Mouse (Mus musculus): ENCODE measurements at regions not wholly inside any gene's neighbourhood (a gene's known extent, or its start where the extent isn't known, plus 50 kb on each side); places are given as distances from the start of the nearest gene placed in this dataset.

DNA sequence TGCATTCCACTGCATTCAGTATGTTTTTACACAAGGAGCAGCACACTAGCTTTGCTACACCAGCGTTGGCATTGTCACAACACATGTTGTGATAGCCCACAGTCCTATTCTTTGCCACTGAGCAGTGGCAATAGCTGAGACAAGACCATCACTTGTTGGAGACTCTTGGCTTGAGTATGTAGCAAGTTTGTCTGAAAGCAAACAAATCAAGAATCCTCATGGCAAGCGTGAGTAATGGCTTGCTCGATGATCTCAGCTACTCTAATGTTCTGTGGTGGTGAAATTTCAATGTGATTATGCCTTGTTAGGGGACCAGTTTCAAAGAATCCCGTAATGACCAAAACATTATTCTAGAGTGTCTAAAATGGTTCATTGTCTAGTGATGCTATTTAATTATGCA is 1030.6 kb downstream of the Tecrl start:
- 82% methylated on average over 4 of the region's 4 CpGs for WGBS
- Histone ChIP-seq H3K36me3 (ENCODE audit: control insufficient read depth, insufficient read depth, low read length) (no peaks in the 10 kb centered on the region), H3K27me3 (replicated peaks; ENCODE audit: control insufficient read depth, insufficient read depth, low read length) (no peaks in the 10 kb centered on the region), H3K9me3 (ENCODE audit: control insufficient read depth, low read length) (no peaks in the 10 kb centered on the region), H3K4me2 (ENCODE audit: low read depth, low read length) (no peak overlapping the region), H3K27ac (ENCODE audit: low read length) (no peak overlapping the region), H3K4me3 (ENCODE audit: low read length) (no peak overlapping the region), H3K4me1 (ENCODE audit: control insufficient read depth, insufficient read depth, low read length) (no peaks in the 10 kb centered on the region), H3K9ac (ENCODE audit: low read depth, low read length) (no peak overlapping the region)
- ATAC-seq, result no peak

DNA sequence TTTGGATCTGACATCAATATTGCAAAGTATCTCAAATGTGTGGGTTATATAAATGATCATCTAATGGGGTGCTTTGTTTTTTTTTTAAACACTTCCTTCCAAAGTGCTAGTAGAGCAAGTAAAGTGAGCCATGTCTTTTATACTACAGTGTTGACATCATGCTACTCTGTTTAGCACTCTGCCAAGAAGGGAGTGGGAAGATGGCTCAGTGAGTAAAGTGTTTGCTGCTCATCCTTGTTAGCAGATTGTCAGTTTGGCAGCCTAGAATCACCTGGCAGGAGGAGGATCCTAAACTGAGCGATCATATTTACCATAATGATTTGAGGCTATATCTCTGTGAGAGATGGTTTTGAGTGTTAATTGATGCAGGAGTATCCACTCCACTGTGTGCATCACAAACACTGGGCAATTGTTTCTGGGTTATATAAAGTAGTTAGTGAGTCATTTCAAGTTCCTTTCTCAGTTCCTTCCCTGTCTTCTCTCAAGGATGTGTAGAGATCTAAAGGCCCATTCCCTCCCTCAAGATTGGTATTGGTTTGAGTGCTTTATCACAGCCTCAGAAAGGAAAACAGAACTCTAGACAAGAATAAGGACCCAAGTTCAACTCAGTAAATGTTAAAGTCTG is 1035.2 kb downstream of the Tecrl start:
- Histone ChIP-seq H3K27ac (ENCODE audit: low read length) (no peak overlapping the region), H3K4me1 (ENCODE audit: control insufficient read depth, insufficient read depth, low read length) (no peaks in the 10 kb centered on the region), H3K9ac (ENCODE audit: low read depth, low read length) (no peak overlapping the region), H3K36me3 (ENCODE audit: control insufficient read depth, insufficient read depth, low read length) (no peaks in the 10 kb centered on the region), H3K4me2 (ENCODE audit: low read depth, low read length) (no peak overlapping the region), H3K4me3 (ENCODE audit: low read length) (no peak overlapping the region), H3K9me3 (ENCODE audit: control insufficient read depth, low read length) (no peaks in the 10 kb centered on the region), H3K27me3 (replicated peaks; ENCODE audit: control insufficient read depth, insufficient read depth, low read length) (no peaks in the 10 kb centered on the region)
- ATAC-seq, result no peak
- WGBS, result 94% methylated on average over 1 of the region's 1 CpGs

DNA sequence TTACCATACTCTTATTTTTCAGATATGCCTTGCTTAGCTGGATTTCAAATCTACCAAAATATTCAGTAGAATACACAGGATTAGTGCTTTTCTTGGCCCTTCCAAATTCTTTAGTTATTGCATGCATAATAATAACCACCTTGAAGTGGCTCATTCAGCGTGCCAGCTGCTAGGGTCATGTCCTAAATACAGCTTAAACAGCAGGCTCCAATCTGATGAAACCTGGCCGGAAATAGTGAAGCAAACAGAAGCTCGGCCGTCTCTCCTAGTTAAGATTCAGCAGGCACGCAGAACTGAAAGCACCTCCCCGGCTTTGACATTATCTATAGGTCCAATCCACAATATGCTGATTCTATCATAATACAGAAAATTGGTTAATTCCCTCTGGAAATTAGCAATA is 1042.9 kb downstream of the Tecrl start:
- H3K9me3 ChIP-seq (ENCODE audit: control insufficient read depth, low read length), result no peaks in the 10 kb centered on the region
- WGBS, result 41% methylated on average over 6 of the region's 6 CpGs
- no peak overlapping the region for H3K4me2 ChIP-seq (ENCODE audit: low read depth, low read length)
- H3K36me3 ChIP-seq (ENCODE audit: control insufficient read depth, insufficient read depth, low read length), result no peaks in the 10 kb centered on the region
- H3K27me3 ChIP-seq (replicated peaks; ENCODE audit: control insufficient read depth, insufficient read depth, low read length), result no peaks in the 10 kb centered on the region
- H3K27ac ChIP-seq (ENCODE audit: low read length), result no peak overlapping the region
- H3K4me1 ChIP-seq (ENCODE audit: control insufficient read depth, insufficient read depth, low read length), result no peaks in the 10 kb centered on the region
- no peak overlapping the region for H3K4me3 ChIP-seq (ENCODE audit: low read length)
- ATAC-seq, result no peak
- H3K9ac ChIP-seq (ENCODE audit: low read depth, low read length), result no peak overlapping the region

DNA sequence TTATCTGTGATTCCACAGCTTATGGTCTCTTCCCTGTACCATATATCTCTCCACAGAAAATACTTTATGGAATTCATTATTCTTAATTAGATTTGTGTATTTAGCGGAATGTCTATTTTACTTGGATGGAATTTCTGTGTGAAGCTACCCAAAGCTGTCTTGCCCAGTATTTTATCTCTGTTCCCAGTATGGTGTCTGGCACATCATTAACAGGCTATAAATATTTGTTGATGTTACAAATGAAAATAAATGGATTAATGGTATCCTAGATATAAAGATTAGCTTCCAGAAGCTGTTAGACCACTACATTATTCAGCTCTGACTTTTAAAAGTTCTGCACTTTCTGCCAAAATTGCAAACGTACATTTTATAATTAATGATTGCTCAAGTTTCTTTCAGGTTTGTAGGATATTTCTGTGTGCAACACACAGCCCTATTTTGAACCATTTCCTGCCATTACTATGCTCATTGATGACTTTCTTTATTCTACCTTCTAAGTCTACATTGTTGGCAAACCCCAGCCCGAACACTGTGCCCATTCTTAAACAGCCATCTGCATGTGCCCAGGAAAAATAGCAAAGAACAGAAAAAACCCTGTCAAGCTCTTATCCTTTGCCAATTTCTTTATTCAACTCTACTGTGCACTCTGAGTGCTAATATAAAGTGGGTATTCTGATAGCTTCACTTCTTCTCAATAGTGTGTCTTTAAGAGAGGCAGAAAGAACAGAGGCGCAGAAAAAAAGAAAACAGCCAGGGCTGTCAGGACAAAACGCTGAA is 1066.7 kb downstream of the Tecrl start:
- ATAC-seq, result no peak
- Histone ChIP-seq H3K9me3 (ENCODE audit: control insufficient read depth, low read length) (no peaks in the 10 kb centered on the region), H3K4me2 (ENCODE audit: low read depth, low read length) (no peak overlapping the region), H3K27me3 (replicated peaks; ENCODE audit: control insufficient read depth, insufficient read depth, low read length) (no peaks in the 10 kb centered on the region), H3K9ac (ENCODE audit: low read depth, low read length) (no peak overlapping the region), H3K4me1 (ENCODE audit: control insufficient read depth, insufficient read depth, low read length) (no peaks in the 10 kb centered on the region), H3K27ac (ENCODE audit: low read length) (no peak overlapping the region), H3K4me3 (ENCODE audit: low read length) (no peak overlapping the region), H3K36me3 (ENCODE audit: control insufficient read depth, insufficient read depth, low read length) (no peaks in the 10 kb centered on the region)
- 68% methylated on average over 5 of the region's 5 CpGs for WGBS

DNA sequence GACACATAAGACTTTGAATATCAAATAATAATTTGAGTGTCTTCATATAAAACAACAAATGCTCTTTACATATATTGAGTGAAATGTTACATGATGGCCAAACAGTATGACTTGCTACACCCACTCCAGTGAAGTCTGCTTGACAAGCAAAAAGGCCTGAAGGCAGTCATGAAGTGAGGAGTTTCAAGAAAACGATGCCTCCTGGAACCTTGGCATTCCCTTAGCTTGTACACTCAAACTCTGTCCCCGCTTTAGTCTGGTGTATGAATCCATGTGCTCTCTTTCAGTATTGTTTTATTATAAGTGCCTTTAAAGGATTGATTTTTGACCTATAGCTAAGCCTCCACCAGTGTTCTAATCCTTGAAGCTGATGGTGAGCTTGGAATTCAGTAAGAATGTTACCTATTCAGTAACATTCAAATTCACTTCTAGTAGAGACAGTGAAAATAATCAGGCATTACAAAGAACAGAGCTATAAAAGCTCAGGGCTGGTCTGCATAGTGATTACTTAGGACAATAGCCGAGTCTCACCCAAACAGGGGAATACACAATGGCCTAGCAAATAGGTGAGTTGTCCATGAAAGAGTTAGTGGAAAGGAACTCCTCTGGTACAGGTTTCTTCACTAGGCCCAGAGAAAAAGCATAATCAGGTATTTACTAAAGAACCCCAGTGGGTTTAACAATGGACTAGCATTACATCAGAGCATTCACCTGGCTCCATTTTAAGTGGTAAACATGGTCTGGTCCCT is 1101.5 kb downstream of the Tecrl start:
- Histone ChIP-seq H3K4me1 (ENCODE audit: control insufficient read depth, insufficient read depth, low read length) (no peaks in the 10 kb centered on the region), H3K9ac (ENCODE audit: low read depth, low read length) (no peak overlapping the region), H3K4me2 (ENCODE audit: low read depth, low read length) (no peak overlapping the region), H3K9me3 (ENCODE audit: control insufficient read depth, low read length) (no peaks in the 10 kb centered on the region), H3K4me3 (ENCODE audit: low read length) (no peak overlapping the region), H3K36me3 (ENCODE audit: control insufficient read depth, insufficient read depth, low read length) (no peaks in the 10 kb centered on the region), H3K27me3 (replicated peaks; ENCODE audit: control insufficient read depth, insufficient read depth, low read length) (no peaks in the 10 kb centered on the region), H3K27ac (ENCODE audit: low read length) (no peak overlapping the region)
- WGBS, result 91% methylated on average over 3 of the region's 3 CpGs
- ATAC-seq, result no peak

DNA sequence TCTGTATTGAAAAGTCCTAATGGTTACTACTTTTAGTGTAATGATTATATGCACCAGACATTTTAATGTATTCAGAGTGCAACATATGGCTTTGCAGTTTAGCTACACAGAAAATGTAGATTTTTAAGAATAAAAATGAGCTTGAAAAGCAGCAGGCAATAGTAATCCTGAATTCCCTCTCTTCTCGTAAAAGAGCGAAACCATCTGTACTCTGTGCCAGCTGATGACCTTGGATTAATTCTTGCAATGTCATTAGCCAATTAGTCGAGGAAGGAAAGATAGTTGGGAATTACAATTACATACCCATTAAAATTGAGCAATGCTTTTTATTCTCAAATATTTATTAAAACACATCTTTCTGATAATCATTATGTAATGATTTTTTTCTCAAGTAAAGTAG is 1128.7 kb downstream of the Tecrl start:
- ATAC-seq, result no peak
- Histone ChIP-seq H3K36me3 (ENCODE audit: control insufficient read depth, insufficient read depth, low read length) (no peaks in the 10 kb centered on the region), H3K9ac (ENCODE audit: low read depth, low read length) (no peak overlapping the region), H3K4me3 (ENCODE audit: low read length) (no peak overlapping the region), H3K27ac (ENCODE audit: low read length) (no peak overlapping the region), H3K4me1 (ENCODE audit: control insufficient read depth, insufficient read depth, low read length) (no peaks in the 10 kb centered on the region), H3K4me2 (ENCODE audit: low read depth, low read length) (no peak overlapping the region), H3K27me3 (replicated peaks; ENCODE audit: control insufficient read depth, insufficient read depth, low read length) (no peaks in the 10 kb centered on the region), H3K9me3 (ENCODE audit: control insufficient read depth, low read length) (no peaks in the 10 kb centered on the region)
- 82% methylated on average over 3 of the region's 3 CpGs for WGBS

DNA sequence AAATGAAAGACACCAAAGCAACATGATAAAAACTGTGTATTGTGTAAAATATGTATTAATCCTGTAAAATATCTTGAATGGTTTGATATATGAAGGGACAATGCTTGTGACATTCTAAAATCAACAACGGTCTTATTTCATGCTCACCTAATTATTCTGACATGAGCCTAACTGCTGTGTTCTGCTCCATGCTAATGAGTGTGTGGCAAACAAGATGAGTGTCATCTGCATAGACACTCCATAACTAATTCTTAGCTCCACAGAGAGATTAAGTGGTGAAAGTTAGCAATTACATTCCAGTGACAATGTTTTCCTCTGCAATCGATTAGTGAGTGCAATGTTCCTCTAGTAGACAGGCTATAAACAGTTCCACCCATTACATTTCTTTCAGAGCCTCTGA is 1131.4 kb downstream of the Tecrl start:
- ATAC-seq, result no peak
- no peaks in the 10 kb centered on the region for H3K36me3 ChIP-seq (ENCODE audit: control insufficient read depth, insufficient read depth, low read length)
- no peak overlapping the region for H3K4me3 ChIP-seq (ENCODE audit: low read length)
- no peaks in the 10 kb centered on the region for H3K9me3 ChIP-seq (ENCODE audit: control insufficient read depth, low read length)
- H3K27ac ChIP-seq (ENCODE audit: low read length), result no peak overlapping the region
- WGBS, result 84% methylated on average over 2 of the region's 2 CpGs
- no peaks in the 10 kb centered on the region for H3K27me3 ChIP-seq (replicated peaks; ENCODE audit: control insufficient read depth, insufficient read depth, low read length)
- no peak overlapping the region for H3K9ac ChIP-seq (ENCODE audit: low read depth, low read length)
- H3K4me2 ChIP-seq (ENCODE audit: low read depth, low read length), result no peak overlapping the region
- H3K4me1 ChIP-seq (ENCODE audit: control insufficient read depth, insufficient read depth, low read length), result no peaks in the 10 kb centered on the region

DNA sequence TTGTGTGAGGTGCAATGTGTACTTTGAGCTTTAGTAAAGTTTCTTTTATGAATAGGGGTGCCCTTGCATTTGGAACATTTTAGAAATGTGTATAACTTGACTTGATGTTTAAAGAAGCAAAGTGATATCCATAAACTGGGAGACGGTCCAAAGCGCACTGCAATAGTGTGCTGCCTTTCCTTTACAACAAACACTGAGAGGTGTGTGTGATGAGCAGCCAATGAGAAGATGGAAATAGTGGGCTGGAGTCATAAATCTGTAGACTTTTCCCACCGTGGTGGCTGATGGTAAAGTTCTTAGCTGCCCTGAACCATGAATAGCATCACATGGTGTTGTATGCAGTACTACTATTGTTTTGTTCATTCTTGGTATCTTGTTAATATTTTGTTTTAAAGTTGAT is 1151.4 kb downstream of the Tecrl start:
- Histone ChIP-seq H3K4me1 (ENCODE audit: control insufficient read depth, insufficient read depth, low read length) (no peaks in the 10 kb centered on the region), H3K9me3 (ENCODE audit: control insufficient read depth, low read length) (no peaks in the 10 kb centered on the region), H3K27me3 (replicated peaks; ENCODE audit: control insufficient read depth, insufficient read depth, low read length) (no peaks in the 10 kb centered on the region), H3K9ac (ENCODE audit: low read depth, low read length) (no peak overlapping the region), H3K27ac (ENCODE audit: low read length) (no peak overlapping the region), H3K4me3 (ENCODE audit: low read length) (no peak overlapping the region), H3K36me3 (ENCODE audit: control insufficient read depth, insufficient read depth, low read length) (no peaks in the 10 kb centered on the region), H3K4me2 (ENCODE audit: low read depth, low read length) (no peak overlapping the region)
- no peak for ATAC-seq
- 63% methylated on average over 3 of the region's 3 CpGs for WGBS
